Mouse (Mus musculus) G1E-ER4 (cell line): Measurements from ENCODE around the gene T. TPM values are rescaled to one million over a fixed set of nuclear protein-coding genes. Genes with fewer than 3 reads are reported as not detected.

Experiments used
- GATA1 ChIP-seq: IDR thresholded peaks from one replicate; pipeline ENCODE4 v1.8.0; 2012; ENCODE audit warnings: low read length, inconsistent platforms
- polyA plus RNA-seq: library from polyadenylated mRNA; stranded (reverse); fragments of >175 nt; gene quantifications from 2 replicates; pipeline ENCODE4 v1.2.3, GENCODE M21; 2012

T gene
- polyA plus RNA-seq: not detected in 2 replicates

DNA sequence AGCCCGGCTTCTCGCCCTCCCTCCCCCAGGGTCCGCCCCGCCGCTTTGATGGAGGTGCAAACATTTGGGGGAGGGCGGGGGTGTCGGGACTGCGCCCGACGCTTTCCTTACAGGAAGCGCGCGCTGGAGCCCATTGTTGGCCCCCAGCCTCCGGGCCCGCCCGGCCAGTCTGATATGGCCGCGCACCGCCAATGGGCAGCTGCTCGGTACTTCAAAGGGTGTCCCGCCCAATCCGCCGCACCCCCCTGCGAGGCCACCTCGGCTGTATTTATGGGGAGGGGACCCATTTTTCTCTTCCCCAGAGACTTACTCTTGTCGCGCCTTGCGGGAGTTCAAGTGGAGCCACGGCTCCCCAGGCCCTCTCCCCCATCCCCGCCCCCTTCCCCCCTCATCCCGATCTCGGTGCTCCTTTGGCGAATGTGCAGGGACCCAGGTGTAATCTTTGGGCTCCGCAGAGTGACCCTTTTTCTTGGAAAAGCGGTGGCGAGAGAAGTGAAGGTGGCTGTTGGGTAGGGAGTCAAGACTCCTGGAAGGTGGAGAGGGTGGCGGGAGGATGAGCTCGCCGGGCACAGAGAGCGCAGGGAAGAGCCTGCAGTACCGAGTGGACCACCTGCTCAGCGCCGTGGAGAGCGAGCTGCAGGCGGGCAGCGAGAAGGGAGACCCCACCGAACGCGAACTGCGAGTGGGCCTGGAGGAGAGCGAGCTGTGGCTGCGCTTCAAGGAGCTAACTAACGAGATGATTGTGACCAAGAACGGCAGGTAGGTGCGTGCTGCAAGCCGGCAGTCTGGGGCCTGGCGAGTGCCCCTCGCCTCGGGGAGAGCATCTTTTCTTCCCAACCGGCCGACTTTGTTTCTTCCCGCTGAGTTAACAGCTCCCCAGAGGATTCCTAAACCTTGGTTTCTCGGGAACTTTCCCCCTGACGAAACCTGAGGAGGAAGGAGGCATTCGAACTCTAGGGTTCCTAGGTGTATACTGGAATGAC lies at the start of gene T:
Gene T, plus strand, starts transcription at position 446 of the 983 bp plus-strand sequence.
- TF ChIP-seq GATA1: no peak

DNA sequence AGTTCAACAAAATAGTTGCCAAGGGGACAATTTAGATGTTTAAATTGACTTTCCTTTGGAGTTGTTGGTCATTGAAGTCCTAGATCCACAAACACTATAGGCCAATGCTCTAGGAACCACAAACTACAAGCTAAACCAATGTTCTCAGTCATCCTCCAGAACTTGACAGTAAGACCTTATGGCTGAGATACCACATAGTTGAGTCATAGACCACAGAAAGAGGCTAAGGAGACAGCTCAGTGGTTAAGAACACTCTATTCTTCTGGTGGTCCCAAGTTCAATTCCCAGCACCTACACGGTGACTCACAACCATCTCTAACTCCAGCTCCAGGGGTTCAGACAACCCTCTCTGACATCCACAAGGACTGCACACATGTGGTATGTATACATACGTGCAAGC lies 48.8 kb upstream of the T start:
- TF ChIP-seq GATA1: no peak

DNA sequence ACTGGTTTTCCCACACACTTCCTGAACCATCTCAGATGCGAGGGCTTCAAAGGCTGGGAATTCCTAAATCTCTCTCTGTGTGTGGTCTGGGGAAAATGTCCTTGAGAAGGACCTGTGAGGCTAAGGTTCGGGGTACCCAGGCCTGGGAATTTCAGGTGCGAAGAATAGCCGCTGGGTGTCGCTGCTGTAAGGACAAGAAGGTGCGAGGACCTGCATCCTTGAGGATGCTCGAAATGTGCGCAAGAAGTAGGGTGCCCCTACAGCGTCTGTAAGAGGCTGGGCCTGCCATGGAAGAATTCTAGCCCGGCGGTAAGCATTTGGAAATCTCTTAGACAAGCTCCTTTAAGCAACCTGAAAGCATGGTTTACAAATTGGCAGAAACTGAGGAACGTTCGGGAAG lies 45.8 kb upstream of the T start:
- no peak for TF ChIP-seq GATA1

DNA sequence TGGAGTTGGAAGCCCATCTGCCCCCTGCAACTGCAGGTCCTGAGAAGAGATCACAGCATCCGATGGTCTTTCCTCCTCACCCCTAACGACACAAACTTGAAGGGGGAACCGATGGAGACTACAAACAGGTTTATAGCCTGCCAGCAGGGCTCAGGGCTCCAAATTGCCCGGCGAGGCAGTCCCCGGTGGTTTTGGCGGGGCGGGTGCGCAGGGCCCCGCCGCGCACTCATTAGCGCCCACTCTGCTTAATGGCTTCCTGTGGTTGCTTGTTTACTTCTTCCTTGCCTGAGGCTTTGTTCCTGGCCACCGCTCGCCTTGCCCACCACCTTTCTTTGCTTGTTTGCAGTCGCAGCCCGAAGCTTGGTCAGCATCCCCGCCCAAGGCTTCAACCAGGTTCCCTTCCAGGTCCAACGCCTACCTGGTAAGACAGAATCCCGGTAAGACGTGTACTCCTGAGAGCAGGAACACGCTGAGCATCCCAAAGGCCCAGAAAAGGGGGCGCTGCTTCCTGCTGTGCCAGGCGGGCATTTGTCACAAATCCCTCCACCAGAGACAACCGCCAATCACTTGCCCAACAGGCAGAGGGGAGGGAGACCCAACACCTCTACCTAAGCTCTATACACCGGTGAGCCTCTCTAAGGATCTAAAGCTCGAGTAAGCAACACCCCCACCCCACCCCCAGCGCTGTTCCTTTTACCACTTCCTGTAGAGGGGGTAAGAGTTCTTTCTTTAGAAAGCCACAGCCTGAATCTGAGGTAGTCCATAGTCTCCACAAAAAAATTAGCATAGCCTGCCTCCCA lies 45.0 kb upstream of the T start:
- TF ChIP-seq GATA1: no peak

DNA sequence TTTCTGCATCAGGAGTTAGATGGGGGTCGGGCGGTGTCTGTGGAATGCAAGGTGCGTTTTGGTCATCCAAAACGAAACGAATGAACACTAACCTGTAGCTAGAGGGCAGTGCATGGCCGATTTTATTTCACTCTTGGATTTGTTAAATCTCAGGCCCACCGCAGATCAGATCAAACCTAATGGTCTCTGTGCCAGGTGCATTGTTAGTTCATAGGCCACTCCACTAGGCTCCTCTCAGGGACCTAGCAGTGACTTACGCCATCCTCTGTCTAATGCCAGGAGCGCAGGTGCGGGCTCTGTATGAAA lies 44.5 kb upstream of the T start:
- no peak for TF ChIP-seq GATA1

DNA sequence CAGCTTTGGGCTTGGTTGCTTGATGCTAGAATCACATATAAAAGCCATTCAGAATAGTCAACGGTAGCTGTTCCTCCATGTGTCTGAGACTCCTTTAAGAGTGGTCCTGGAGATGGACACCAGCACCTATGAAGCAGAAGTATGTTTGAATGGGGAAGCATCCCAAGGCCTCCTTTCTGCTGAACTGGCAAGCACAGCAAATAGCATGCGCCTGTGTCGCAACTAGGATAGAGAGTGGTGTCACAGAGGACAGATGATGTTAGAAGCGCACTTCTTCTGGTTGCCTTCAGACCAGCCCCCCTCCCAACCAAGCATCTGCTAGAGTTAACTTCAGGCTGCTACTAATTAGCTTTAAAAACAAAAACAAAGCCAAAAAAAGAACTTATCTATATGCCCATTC lies 43.7 kb upstream of the T start:
- no peak for TF ChIP-seq GATA1

DNA sequence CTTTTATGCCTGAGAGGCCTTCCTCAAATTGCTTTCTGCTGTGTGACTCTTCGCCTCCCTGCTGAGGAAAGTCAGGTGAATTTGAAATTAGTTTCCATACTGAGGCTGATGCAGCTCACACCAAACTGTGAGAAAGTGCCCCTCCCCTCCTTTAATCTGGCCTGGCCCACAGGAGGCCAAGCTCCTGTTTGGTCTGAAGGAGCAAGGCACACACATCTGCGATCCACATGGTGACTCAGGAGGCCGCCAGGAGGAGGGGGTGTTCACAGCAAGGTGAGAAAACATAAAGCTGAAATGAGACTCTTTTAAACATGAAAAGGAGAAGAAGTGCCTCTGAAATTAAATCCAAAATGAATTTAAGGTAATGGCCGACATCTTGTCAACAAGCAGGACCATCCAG lies 37.9 kb upstream of the T start:
- TF ChIP-seq GATA1: no peak

DNA sequence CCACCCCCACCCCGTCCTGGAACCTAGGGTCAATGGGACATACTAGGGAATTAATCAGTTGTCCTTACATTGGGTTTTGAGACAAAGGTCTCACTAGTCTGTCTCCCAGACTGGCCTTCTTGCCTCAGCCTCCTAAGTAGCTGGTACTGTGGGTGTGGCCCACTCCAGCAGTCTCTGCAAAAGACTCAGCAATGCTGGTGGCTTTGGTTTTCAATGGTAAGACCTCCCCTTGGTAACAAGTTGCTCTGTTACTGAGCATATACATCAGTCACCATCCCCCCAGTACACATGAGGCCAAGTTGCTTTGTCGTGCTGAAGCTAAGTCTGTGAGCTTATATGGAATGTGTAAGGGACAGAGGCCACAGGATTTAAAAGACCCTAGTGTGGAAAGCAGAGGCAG lies 36.3 kb upstream of the T start:
- TF ChIP-seq GATA1: no peak

DNA sequence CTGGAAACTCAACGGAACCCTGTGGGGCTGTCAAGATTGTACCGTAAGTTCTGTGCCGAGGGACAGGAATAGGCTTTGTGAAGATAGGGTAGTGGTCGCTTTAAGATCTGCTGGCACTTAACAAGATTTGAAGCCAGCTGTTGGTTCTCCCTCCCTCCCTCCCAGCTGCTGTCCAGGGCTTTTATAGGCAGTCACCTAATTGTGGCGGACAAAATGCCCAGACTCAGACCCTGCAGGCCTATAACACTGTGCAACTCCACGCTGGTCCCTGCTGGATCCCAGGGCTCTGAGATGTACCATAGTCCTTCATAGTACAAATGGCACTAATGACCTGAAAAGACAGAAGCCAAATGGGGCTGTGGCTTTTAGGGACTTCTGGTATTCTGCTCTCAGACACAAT lies 27.9 kb upstream of the T start:
- no peak for TF ChIP-seq GATA1

DNA sequence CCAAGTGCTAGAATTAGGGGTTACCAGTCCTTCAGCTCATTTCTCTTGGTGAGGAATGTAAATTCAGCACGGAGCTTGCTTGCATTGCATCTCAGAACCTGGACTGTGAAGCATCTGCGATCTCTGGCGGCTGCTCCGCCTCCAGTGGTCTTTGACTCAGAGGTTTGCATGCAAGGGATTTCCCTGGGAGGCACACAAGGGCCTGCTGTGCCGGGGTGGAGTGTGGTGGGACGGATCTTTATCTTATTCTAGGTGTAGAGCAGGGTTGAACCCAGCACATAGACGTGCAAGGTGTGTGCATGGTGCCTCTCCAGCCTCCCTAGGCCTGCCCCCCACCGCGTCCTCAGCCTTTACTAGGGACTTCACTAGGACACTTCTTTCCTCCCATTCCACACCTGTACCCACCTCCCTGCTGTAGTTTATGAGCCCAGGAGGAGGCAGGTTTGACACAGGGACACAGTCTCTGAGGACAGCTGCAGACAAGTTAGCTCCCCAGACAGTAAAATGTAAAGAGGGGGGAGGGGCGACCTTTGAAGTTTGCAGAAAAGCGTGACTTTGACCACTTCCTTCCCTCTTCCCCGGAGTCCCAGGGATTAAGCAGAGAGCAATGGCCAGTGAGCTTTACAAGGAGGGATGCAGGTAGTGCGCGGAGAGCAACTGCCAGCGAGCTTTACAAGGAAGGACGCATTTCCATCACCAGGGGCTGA lies 25.5 kb upstream of the T start:
- no peak for TF ChIP-seq GATA1

DNA sequence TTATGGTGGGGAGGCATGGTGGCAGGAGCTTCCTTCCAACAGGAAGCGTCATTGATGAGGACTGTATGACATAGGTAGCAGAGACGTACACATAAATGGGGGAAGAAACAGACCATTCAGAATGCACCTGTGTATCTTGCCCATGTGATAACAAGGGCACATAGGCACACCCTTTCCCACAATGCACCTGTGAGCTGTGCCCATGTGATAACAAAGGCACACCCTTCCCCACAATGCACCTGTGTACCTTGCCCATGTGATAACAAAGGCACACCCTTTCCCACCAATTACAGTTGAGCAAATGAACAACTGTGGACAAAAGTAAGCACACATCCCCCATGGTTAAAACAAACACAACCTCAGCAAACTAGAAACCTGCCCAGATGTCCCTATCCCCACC lies 23.9 kb upstream of the T start:
- TF ChIP-seq GATA1: no peak

DNA sequence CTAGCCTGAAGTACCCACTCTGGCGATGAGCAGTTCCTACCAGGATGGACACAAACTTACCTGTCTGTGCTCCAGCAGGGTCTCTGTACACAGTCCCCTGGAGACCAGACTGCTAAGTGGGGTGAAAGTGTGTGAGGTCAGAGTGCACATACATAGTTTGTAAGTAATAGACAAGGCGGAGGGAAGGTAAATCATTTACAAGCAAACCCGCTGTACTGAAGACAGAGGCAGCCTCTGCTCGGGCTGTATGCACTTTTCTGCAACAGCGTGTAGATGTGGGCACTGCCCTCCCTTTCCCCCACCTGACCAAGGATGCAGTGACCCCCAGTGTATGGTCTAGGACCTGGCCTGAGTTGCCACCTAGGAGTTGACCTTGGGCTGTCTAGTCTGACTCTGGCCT lies 20.6 kb upstream of the T start:
- no peak for TF ChIP-seq GATA1

DNA sequence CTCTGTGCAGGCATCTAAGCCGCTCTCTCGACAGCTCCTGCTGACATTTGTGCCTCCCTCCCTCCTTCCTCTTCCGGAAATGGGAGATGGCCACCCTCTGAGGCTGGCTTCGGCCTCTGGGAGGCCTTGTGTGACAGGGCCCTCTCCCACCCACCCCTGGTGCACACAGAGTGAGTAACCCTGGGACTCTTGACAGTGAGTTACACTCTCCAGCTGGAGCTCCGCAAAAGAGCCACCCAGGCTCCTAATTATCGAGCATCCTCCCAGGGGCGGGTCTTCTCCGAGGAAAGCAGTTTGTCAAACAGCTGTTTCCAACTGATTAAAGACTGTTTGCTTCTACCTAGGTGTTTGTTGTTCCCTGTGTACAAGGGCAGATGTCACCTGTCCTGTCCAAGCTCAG lies 18.7 kb upstream of the T start:
- TF ChIP-seq GATA1: no peak

DNA sequence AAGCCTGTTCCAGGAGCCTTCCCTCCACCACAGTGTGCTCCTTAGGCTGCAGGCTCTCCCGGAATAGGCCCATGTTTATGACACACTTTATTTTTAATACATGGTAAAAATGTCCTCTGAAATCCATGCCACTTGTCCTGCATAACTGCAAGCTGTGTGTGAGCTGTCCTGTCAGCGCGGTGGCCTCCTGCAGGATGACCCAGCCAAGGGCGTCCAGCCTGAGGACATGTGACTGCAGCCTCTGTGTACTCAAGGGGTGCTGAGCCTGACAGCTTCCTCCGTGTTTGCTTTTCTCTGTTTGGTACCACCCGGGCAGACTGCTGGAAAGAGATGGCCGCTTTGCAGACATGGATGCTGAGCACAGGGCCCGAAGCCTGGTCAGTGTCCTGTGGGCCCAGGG lies 17.4 kb upstream of the T start:
- TF ChIP-seq GATA1: no peak

DNA sequence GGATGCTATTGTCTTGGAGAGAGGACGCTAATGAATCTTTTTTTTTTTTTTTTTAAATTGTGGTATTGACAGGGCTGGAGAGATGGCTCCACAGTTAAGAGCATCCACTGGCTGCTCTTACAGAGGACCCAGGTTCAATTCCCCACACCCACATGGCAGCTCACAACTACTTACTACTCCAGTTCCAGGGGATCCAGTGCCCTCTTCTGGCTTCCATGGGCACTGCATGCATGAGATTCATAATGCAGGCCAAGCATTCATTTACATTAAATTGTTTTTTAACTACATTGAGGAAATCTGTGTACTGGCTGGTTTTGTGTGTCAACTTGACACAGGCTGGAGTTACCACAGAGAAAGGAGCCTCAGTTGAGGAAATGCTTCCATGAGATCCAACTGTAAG lies 13.5 kb upstream of the T start:
- TF ChIP-seq GATA1: no peak

DNA sequence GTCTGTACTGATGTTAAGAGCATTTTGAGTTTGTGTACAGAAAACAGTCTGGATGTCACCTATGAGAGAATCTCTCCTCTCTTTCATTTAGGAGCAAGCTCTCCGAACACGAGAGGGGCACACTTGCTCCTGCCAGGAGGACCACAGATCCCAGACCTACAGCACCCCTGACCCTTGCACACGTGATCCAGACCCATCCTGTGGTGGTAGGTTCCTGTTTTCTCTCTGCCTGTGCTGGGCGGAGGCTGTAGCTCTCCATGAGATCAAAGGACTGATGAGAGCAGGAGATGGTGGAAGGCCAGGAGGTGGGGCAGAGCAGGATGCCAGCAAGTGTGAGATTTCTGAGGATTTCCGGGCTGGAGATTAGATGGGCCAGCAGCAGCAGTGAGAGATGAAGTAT lies 12.7 kb upstream of the T start:
- no peak for TF ChIP-seq GATA1
